Mouse (Mus musculus) heart, embryonic 12.5 days (tissue): ENCODE data around the gene Gprc5c. TPM values are rescaled to one million over a fixed set of nuclear protein-coding genes. Genes with fewer than 3 reads are reported as not detected.
A peak's percentile ranks its signal among the peaks of the same experiment; 100 is the strongest.

Experiments used
- ATAC-seq: fragments of 200-750 bp; cut with Nextera tagmentation; 2 replicates; pipeline ENCODE4 v1.8.0; 2017; ENCODE audit warnings: moderate TSS enrichment, moderate library complexity; ENCODE audit not compliant: insufficient number of reproducible peaks, low FRiP score
- H3K27ac ChIP-seq: fragments of 300-500 bp; sonication (generic); 2 replicates; pipeline ENCODE4 v1.5.1; 2016; ENCODE audit warnings: mild to moderate bottlenecking, moderate library complexity; ENCODE audit not compliant: poor library complexity, severe bottlenecking
- H3K27me3 ChIP-seq: fragments of 300-500 bp; sonication (generic); replicated peaks from 2 replicates; pipeline ENCODE4 v1.6.1; 2016; ENCODE audit warnings: mild to moderate bottlenecking, moderate library complexity
- H3K36me3 ChIP-seq: fragments of 300-500 bp; sonication (generic); 2 replicates; pipeline ENCODE4 v1.6.1; 2016; ENCODE audit warnings: mild to moderate bottlenecking, moderate library complexity
- H3K4me1 ChIP-seq: fragments of 300-500 bp; sonication (generic); replicated peaks from 2 replicates; pipeline ENCODE4 v1.6.1; 2016; ENCODE audit warnings: mild to moderate bottlenecking
- H3K4me2 ChIP-seq: fragments of 300-500 bp; sonication (generic); 2 replicates; pipeline ENCODE4 v1.6.1; 2016; ENCODE audit warnings: mild to moderate bottlenecking, moderate library complexity
- H3K4me3 ChIP-seq: fragments of 300-500 bp; sonication (generic); 2 replicates; pipeline ENCODE4 v1.5.1; 2016; ENCODE audit warnings: mild to moderate bottlenecking
- H3K9ac ChIP-seq: fragments of 300-500 bp; sonication (generic); 2 replicates; pipeline ENCODE4 v1.6.1; 2016; ENCODE audit warnings: mild to moderate bottlenecking, moderate library complexity
- H3K9me3 ChIP-seq: fragments of 300-500 bp; sonication (generic); replicated peaks from 2 replicates; pipeline ENCODE4 v1.6.1; 2016; ENCODE audit warnings: mild to moderate bottlenecking, moderate library complexity
- WGBS: fragments of 180-500 bp; shearing (Covaris S2); methylation state at CpG from one replicate; pipeline ENCODE4 v1.1.7; 2016; 5-methylcytosine and 5-hydroxymethylcytosine counted together
- polyA plus RNA-seq: library from polyadenylated mRNA; unstranded; fragments of >200 nt; fragmentation: Nextera tagmentation; extraction: Ambion mirVana; gene quantifications from 2 replicates; pipeline ENCODE4 v1.2.1, GENCODE M21; 2016

Gprc5c gene
- polyA plus RNA-seq, 1 experiment from 2014 or later, result 26.6 TPM

- ATAC-seq, result no peak
- Histone ChIP-seq H3K36me3 (peaks cover 22% of the 10 kb centered on the region), H3K27me3 (no peaks in the 10 kb centered on the region), H3K4me1 (peaks cover 47% of the 10 kb centered on the region), H3K4me3 (no peak overlapping the region), H3K9ac (no peak overlapping the region), H3K4me2 (no peak overlapping the region), H3K9me3 (no peaks in the 10 kb centered on the region), H3K27ac (no peak overlapping the region)
- WGBS, result 84% methylated on average over 2 of the region's 2 CpGs
Measured at GRCm38 (mm10) chr11:114871540-114871939, 20.6 kb downstream of the Gprc5c start.

DNA sequence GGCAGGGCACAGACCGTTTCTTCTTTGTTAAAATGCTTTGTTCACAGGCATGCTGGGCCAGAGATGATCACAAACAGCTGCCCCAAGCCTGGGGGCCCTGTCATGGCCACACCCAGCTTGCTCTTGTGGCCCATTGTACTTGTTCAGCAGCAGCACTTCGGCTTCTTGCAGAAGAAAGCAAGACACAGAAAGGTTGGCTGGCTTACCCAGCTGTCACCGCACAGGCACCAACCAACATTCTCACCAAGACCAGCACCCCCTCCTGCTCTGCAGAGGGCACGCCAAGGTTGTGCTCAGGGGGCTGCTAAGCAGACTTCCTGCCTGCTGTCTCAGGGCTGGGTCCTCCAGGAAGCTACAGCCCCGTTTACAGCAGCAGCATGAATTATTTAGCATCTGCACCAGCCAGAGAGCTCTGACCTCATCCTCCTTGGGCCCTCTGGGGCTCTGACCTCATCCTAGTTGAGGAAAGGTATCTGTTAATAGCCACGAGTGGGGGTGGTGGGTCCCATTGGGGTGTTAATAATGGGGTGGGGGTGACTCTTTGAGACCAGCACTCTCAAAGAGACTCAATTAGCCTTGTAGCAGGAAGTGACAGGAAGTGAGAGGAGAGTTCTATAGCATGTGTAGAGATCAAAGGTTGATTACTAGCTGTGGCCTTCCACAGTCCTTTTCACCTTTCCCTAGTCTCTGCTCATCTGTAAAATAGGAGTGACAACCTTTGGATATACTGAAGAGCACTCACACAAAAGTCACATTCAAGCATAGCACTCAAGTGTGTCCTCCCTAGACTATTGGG lies 22.3 kb downstream of the Gprc5c start:
- no peaks in the 10 kb centered on the region for H3K27me3 ChIP-seq
- H3K9ac ChIP-seq, result no peak overlapping the region
- WGBS, result 25% methylated on average over 6 of the region's 6 CpGs
- no peaks in the 10 kb centered on the region for H3K9me3 ChIP-seq
- no peak overlapping the region for H3K4me3 ChIP-seq
- H3K4me2 ChIP-seq, result no peak overlapping the region
- ATAC-seq, result peak; percentile 16; the same call in 1 of the 2 replicates
- peaks cover 22% of the 10 kb centered on the region for H3K36me3 ChIP-seq
- H3K27ac ChIP-seq, result peak overlapping the region; percentile 11; the same call in 1 of the 2 replicates
- peaks cover 30% of the 10 kb centered on the region for H3K4me1 ChIP-seq

DNA sequence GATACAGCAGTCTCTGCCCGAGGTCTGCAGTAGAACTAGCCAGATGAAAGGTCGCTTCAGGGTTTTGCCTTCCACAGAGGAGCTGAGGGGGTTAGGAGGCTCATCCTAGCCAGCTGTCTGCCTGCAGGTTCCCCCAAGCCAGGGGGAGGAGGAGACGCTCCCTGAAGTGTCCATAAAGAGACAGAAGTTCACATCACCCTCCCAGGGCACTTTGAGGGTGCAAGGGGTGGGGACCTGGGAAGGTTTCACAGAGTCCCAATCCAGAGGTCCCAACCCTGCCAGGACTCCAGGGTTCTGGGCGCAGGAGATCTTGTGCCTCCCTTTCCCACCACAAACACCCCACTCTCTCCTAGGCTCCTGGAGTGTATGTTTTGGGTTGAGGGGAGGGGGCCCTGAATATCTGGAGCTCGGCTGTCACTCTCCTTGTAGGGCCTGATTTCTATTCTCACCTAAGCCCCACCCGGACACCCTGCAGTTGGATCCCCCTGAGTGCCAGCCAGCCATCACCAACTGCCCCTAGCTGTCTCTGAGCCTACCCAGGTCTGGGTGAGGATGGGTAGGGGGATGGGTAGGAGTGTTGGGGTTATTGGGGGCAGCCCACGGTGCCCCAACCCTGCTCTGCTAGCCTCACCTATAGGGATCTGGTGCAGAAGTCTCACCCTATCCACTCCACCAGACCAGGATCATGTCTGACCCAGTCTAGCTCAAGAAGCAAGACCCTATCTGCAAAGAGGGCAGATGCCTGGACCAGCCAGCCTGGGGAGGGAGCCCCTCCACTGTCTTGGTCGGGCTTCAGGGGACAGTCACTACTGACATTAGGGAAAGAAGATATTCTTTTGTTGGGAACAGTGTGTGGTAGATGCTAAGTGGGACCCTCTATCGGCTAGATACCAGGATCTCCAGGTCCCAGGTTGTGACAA lies 23.5 kb downstream of the Gprc5c start:
- no peak overlapping the region for H3K27ac ChIP-seq
- peaks cover 30% of the 10 kb centered on the region for H3K4me1 ChIP-seq
- H3K9me3 ChIP-seq, result no peaks in the 10 kb centered on the region
- no peak overlapping the region for H3K4me3 ChIP-seq
- no peak overlapping the region for H3K4me2 ChIP-seq
- WGBS, result 47% methylated on average over 9 of the region's 9 CpGs
- no peaks in the 10 kb centered on the region for H3K27me3 ChIP-seq
- H3K9ac ChIP-seq, result no peak overlapping the region
- ATAC-seq, result no peak
- H3K36me3 ChIP-seq, result peaks cover 16% of the 10 kb centered on the region

DNA sequence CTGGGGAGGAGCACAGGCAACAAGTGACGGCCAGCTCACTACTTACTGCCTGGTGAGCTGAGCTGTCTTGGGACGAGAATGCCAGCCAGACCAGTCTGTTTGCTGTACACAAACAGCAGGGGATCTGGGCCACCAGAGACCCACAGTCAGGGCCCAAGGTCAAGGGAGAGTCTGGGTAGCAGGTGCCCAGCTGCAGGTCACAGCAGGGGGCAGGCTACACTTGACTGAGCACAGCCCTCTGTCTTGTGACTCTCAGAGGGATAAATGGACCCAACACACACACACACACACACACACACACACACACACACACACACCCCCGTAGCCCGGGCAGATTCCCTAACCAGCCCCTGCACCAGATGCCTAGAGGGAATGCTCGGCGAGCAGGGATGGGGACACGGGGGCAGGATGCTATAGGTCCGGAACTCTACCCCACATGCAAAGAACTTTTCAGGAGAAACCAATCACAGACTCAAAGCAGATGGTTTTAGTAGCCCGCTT lies 24.4 kb downstream of the Gprc5c start:
- H3K4me2 ChIP-seq, result no peak overlapping the region
- no peak overlapping the region for H3K9ac ChIP-seq
- no peaks in the 10 kb centered on the region for H3K9me3 ChIP-seq
- H3K4me3 ChIP-seq, result no peak overlapping the region
- no peak for ATAC-seq
- peaks cover 30% of the 10 kb centered on the region for H3K4me1 ChIP-seq
- WGBS, result 20% methylated on average over 9 of the region's 9 CpGs
- no peaks in the 10 kb centered on the region for H3K27me3 ChIP-seq
- no peak overlapping the region for H3K27ac ChIP-seq
- H3K36me3 ChIP-seq, result peaks cover 13% of the 10 kb centered on the region

GRCm38 (mm10) chr11:114876176-114876575 lies 25.2 kb downstream of the Gprc5c start:
- H3K9ac ChIP-seq, result no peak overlapping the region
- H3K27ac ChIP-seq, result no peak overlapping the region
- ATAC-seq, result no peak
- no peaks in the 10 kb centered on the region for H3K27me3 ChIP-seq
- H3K4me2 ChIP-seq, result no peak overlapping the region
- WGBS, result 47% methylated on average over 7 of the region's 7 CpGs
- no peak overlapping the region for H3K4me3 ChIP-seq
- peaks cover 30% of the 10 kb centered on the region for H3K4me1 ChIP-seq
- peaks cover 5% of the 10 kb centered on the region for H3K36me3 ChIP-seq
- no peaks in the 10 kb centered on the region for H3K9me3 ChIP-seq

- Histone ChIP-seq H3K36me3 (peaks cover under 1% of the 10 kb centered on the region), H3K4me1 (peaks cover 30% of the 10 kb centered on the region), H3K4me2 (no peak overlapping the region), H3K4me3 (no peak overlapping the region), H3K9ac (no peak overlapping the region), H3K9me3 (no peaks in the 10 kb centered on the region), H3K27me3 (no peaks in the 10 kb centered on the region), H3K27ac (no peak overlapping the region)
- ATAC-seq, result no peak
- WGBS, result 35% methylated on average over 2 of the region's 2 CpGs
Measured at GRCm38 (mm10) chr11:114876621-114877020, 25.7 kb downstream of the Gprc5c start.

- no peaks in the 10 kb centered on the region for H3K27me3 ChIP-seq
- no peak overlapping the region for H3K4me3 ChIP-seq
- no peaks in the 10 kb centered on the region for H3K36me3 ChIP-seq
- no peak overlapping the region for H3K9ac ChIP-seq
- H3K4me2 ChIP-seq, result no peak overlapping the region
- no peaks in the 10 kb centered on the region for H3K9me3 ChIP-seq
- no peak overlapping the region for H3K27ac ChIP-seq
- H3K4me1 ChIP-seq, result peaks cover 30% of the 10 kb centered on the region
- WGBS, result 40% methylated on average over 3 of the region's 3 CpGs
- no peak for ATAC-seq
Measured at GRCm38 (mm10) chr11:114877145-114877544, 26.2 kb downstream of the Gprc5c start.

DNA sequence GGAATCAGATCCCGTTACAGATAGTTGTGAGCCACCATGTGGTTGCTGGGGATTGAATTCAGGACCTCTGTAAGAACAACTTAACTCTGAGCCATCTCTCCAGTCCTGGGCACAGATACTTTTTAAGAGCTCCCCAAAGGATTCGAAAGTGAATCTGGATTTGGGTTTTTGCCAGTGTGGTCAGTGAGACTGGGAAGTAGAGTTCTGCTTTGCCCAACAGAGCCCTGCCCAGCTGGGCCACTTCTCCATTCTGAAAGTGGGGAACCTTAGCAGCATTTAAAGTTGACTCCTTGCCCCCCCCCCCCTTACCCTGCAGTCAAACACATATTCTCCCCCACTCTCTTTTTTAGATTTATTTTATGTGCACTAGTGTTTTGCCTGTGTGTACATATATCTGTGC lies 28.7 kb downstream of the Gprc5c start:
- Histone ChIP-seq H3K9me3 (no peaks in the 10 kb centered on the region), H3K36me3 (no peaks in the 10 kb centered on the region), H3K4me3 (no peak overlapping the region), H3K27me3 (no peaks in the 10 kb centered on the region), H3K27ac (no peak overlapping the region), H3K4me1 (peaks cover 16% of the 10 kb centered on the region), H3K9ac (no peak overlapping the region), H3K4me2 (no peak overlapping the region)
- WGBS, result 77% methylated on average over 2 of the region's 2 CpGs
- no peak for ATAC-seq

DNA sequence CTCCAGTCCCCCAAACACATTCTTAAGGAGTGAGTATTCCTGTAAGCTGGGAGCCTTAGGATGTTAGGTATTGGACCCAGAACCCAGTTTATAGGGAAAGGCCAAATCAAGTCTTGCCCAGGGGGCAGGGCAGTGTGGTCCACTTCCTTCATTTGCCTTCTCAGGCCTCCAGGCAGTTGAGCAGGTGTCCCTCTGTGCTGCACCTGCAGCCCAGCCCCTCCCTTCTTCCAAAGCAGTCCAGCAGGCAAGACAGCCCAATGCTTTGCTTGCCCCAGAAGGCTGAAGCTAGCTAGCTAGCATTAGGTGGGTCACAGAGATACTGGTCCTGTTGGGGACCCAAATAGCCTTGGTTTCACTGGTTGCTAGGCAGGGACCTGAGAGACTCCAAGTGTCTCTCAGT lies 29.2 kb downstream of the Gprc5c start:
- Histone ChIP-seq H3K9me3 (no peaks in the 10 kb centered on the region), H3K4me2 (no peak overlapping the region), H3K4me3 (no peak overlapping the region), H3K9ac (no peak overlapping the region), H3K27ac (no peak overlapping the region), H3K4me1 (peaks cover 11% of the 10 kb centered on the region), H3K36me3 (no peaks in the 10 kb centered on the region), H3K27me3 (no peaks in the 10 kb centered on the region)
- no peak for ATAC-seq

GRCm38 (mm10) chr11:114880589-114880988 lies 29.6 kb downstream of the Gprc5c start:
- Histone ChIP-seq H3K4me1 (peaks cover 7% of the 10 kb centered on the region), H3K36me3 (no peaks in the 10 kb centered on the region), H3K4me3 (no peak overlapping the region), H3K9ac (no peak overlapping the region), H3K9me3 (no peaks in the 10 kb centered on the region), H3K27me3 (no peaks in the 10 kb centered on the region), H3K4me2 (no peak overlapping the region), H3K27ac (no peak overlapping the region)
- WGBS, result 0% methylated on average over 1 of the region's 1 CpGs
- ATAC-seq, result no peak

DNA sequence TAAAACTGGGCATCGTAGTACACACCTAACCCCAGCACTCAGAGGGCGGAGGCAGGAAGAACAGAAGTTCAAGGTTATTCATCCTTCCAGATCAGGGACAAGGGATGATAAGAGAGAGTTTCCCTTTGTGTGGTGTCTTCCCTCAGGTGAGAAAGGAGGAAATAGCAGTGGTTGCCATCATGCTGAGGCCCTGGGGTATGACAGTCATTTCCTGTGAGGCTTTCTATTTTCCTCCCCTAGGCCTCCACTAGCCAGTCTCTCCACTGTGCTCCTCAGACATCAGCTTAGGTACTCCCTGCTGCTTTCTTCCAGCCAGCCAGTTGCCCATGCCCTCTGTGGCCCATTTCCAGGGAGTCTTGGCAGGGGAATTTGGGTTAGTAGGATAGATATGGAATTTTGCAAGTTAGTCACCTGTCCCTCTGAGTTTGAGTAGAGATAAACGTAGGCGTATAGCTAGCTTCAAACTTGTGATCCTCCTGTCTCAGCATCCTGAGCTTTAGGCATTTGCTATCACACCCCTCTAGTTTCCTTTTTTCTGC lies 32.4 kb downstream of the Gprc5c start:
- Histone ChIP-seq H3K36me3 (no peaks in the 10 kb centered on the region), H3K9ac (no peak overlapping the region), H3K27me3 (no peaks in the 10 kb centered on the region), H3K27ac (no peak overlapping the region), H3K4me3 (no peak overlapping the region), H3K4me1 (no peaks in the 10 kb centered on the region), H3K9me3 (no peaks in the 10 kb centered on the region), H3K4me2 (no peak overlapping the region)
- 84% methylated on average over 4 of the region's 4 CpGs for WGBS
- ATAC-seq, result no peak
